Comparison of ENCODE assay signal across 7 mouse cellular contexts in genomic region chr7:4500892-4501471, GRCm38 (mm10). TPM values are rescaled to one million over a fixed set of nuclear protein-coding genes. Genes with fewer than 3 reads are reported as not detected.
DNase-seq lines count a peak whose midpoint lies in the region; ATAC-seq lines count a peak whose summit lies in the region.

No protein-coding gene starts in this region.

- under 1% methylated on average over 52 of the region's 52 CpGs for WGBS in forebrain, embryonic 15.5 days
- WGBS in limb, embryonic 10.5 days = under 1% methylated on average over 52 of the region's 52 CpGs
- under 1% methylated on average over 52 of the region's 52 CpGs for WGBS in midbrain, embryonic 10.5 days

- peaks cover 41% of the 10 kb centered on the region for H3K4me1 ChIP-seq in forebrain, embryonic 15.5 days
- H3K4me1 ChIP-seq in limb, embryonic 10.5 days = peaks cover 26% of the 10 kb centered on the region
- peaks cover 44% of the 10 kb centered on the region for H3K4me1 ChIP-seq in midbrain, embryonic 10.5 days

- peak overlapping the region; percentile 81 for H3K4me3 ChIP-seq in forebrain, embryonic 15.5 days
- peak overlapping the region; percentile 95 for H3K4me3 ChIP-seq in limb, embryonic 10.5 days
- peak overlapping the region; percentile 96 for H3K4me3 ChIP-seq in midbrain, embryonic 10.5 days

- peak overlapping the region; percentile 91 for H3K27ac ChIP-seq in forebrain, embryonic 15.5 days (replicated peaks)
- peak overlapping the region; percentile 93 for H3K27ac ChIP-seq in limb, embryonic 10.5 days
- H3K27ac ChIP-seq in midbrain, embryonic 10.5 days (replicated peaks) = peak overlapping the region; percentile 94

- peak; percentile 53 for ATAC-seq in forebrain, embryonic 15.5 days (replicated peaks)
- peak; percentile 46 for ATAC-seq in inflammation-experienced regulatory T-cells, adult 6 months

- H3K27me3 ChIP-seq in forebrain, embryonic 15.5 days = no peaks in the 10 kb centered on the region
- H3K27me3 ChIP-seq in limb, embryonic 10.5 days (ENCODE audit: low read depth, poor library complexity, severe bottlenecking) = no peaks in the 10 kb centered on the region
- no peaks in the 10 kb centered on the region for H3K27me3 ChIP-seq in midbrain, embryonic 10.5 days (ENCODE audit: low read depth, poor library complexity, severe bottlenecking)

- peak; percentile 43 for DNase-seq in Muller cell, postnatal 12 days (ENCODE audit: inconsistent ontology term)
- peak; percentile 31 for DNase-seq in c-Kit-negative CD71-positive TER-119-positive erythroid progenitor cells, embryonic 14.5 days (ENCODE audit: low read depth, low spot score)
- peak; percentile 68 for DNase-seq in limb, embryonic 10.5 days (ENCODE audit: low spot score)
- peak; percentile 56 for DNase-seq in midbrain, embryonic 10.5 days (ENCODE audit: low spot score)
- peak; percentile 43 to 55 for DNase-seq in spleen, adult 18-20 months

- H3K9ac ChIP-seq in forebrain, embryonic 15.5 days (replicated peaks) = peak overlapping the region; percentile 77

- H3K9me3 ChIP-seq in forebrain, embryonic 15.5 days = no peaks in the 10 kb centered on the region
- no peaks in the 10 kb centered on the region for H3K9me3 ChIP-seq in limb, embryonic 10.5 days (replicated peaks)
- no peaks in the 10 kb centered on the region for H3K9me3 ChIP-seq in midbrain, embryonic 10.5 days (replicated peaks)

- H3K36me3 ChIP-seq in forebrain, embryonic 15.5 days = peaks cover 14% of the 10 kb centered on the region
- H3K36me3 ChIP-seq in limb, embryonic 10.5 days = peaks cover 21% of the 10 kb centered on the region
- peaks cover 20% of the 10 kb centered on the region for H3K36me3 ChIP-seq in midbrain, embryonic 10.5 days

- peak overlapping the region; percentile 61 for H3K4me2 ChIP-seq in forebrain, embryonic 15.5 days (replicated peaks)

RNA-seq across cellular contexts. Expression of gene Ppp1r12c, which starts 0.5 kb away (rescaled TPM):
- polyA plus RNA-seq in forebrain, embryonic 15.5 days (2015; fragmentation: Nextera tagmentation; extraction: Ambion mirVana) = 48.4 and 50.3 TPM in 2 replicates
- polyA plus RNA-seq in inflammation-experienced regulatory T-cells, adult 6 months (2017; shearing (Covaris generic)) = 10 to 100 TPM; 19.1 to 23.9 (median 19.4) TPM
- polyA plus RNA-seq in limb, embryonic 10.5 days (2016; fragmentation: Nextera tagmentation; extraction: Ambion mirVana) = 36.8 and 42.1 TPM in 2 replicates
- polyA plus RNA-seq in midbrain, embryonic 10.5 days (2016; fragmentation: Nextera tagmentation; extraction: Ambion mirVana) = 33.5 and 40.4 TPM in 2 replicates

RNA-seq across cellular contexts. Expression of gene Tnnt1, which starts 15.2 kb away (rescaled TPM):
- 2.5 and 2.6 TPM in 2 replicates for polyA plus RNA-seq in forebrain, embryonic 15.5 days (2015; fragmentation: Nextera tagmentation; extraction: Ambion mirVana)
- 1 to 10 TPM; 6.4 to 8.0 (median 6.9) TPM for polyA plus RNA-seq in inflammation-experienced regulatory T-cells, adult 6 months (2017; shearing (Covaris generic))
- 4.1 and 15.3 TPM in 2 replicates for polyA plus RNA-seq in limb, embryonic 10.5 days (2016; fragmentation: Nextera tagmentation; extraction: Ambion mirVana)
- 4.7 and 6.0 TPM in 2 replicates for polyA plus RNA-seq in midbrain, embryonic 10.5 days (2016; fragmentation: Nextera tagmentation; extraction: Ambion mirVana)

RNA-seq across cellular contexts. Expression of gene Tnni3, which starts 23.0 kb away (rescaled TPM):
- polyA plus RNA-seq in forebrain, embryonic 15.5 days (2015; fragmentation: Nextera tagmentation; extraction: Ambion mirVana) = 1.8 and 1.9 TPM in 2 replicates
- 1 to 10 TPM in 2 of 3 experiments, under 1 TPM in 1; 0.48 to 3.4 (median 1.4) TPM for polyA plus RNA-seq in inflammation-experienced regulatory T-cells, adult 6 months (2017; shearing (Covaris generic))
- polyA plus RNA-seq in limb, embryonic 10.5 days (2016; fragmentation: Nextera tagmentation; extraction: Ambion mirVana) = 2.6 and 3.1 TPM in 2 replicates
- polyA plus RNA-seq in midbrain, embryonic 10.5 days (2016; fragmentation: Nextera tagmentation; extraction: Ambion mirVana) = 2.0 and 2.3 TPM in 2 replicates

RNA-seq across cellular contexts. Expression of gene Dnaaf3, which starts 31.3 kb away (rescaled TPM):
- polyA plus RNA-seq in forebrain, embryonic 15.5 days (2015; fragmentation: Nextera tagmentation; extraction: Ambion mirVana) = 1.6 and 1.7 TPM in 2 replicates
- 1 to 10 TPM; 1.3 to 2.1 (median 1.3) TPM for polyA plus RNA-seq in inflammation-experienced regulatory T-cells, adult 6 months (2017; shearing (Covaris generic))
- polyA plus RNA-seq in limb, embryonic 10.5 days (2016; fragmentation: Nextera tagmentation; extraction: Ambion mirVana) = 2.1 and 4.2 TPM in 2 replicates
- polyA plus RNA-seq in midbrain, embryonic 10.5 days (2016; fragmentation: Nextera tagmentation; extraction: Ambion mirVana) = 1.8 and 2.2 TPM in 2 replicates

RNA-seq across cellular contexts. Expression of gene Eps8l1, which starts 40.5 kb away (rescaled TPM):
- 7.0 TPM in 2 replicates for polyA plus RNA-seq in forebrain, embryonic 15.5 days (2015; fragmentation: Nextera tagmentation; extraction: Ambion mirVana)
- polyA plus RNA-seq in inflammation-experienced regulatory T-cells, adult 6 months (2017; shearing (Covaris generic)) = 10 to 100 TPM in 2 of 3 experiments, 1 to 10 TPM in 1; 3.8 to 22.3 (median 12.5) TPM
- 2.7 and 5.4 TPM in 2 replicates for polyA plus RNA-seq in limb, embryonic 10.5 days (2016; fragmentation: Nextera tagmentation; extraction: Ambion mirVana)
- 2.9 and 3.4 TPM in 2 replicates for polyA plus RNA-seq in midbrain, embryonic 10.5 days (2016; fragmentation: Nextera tagmentation; extraction: Ambion mirVana)

Comparison
In these comparisons a context has a peak if more than half of its experiments do, and no peak if none do; other contexts are left out.
1. Peak in every context shown above with its lines: DNase-seq, ATAC-seq, H3K4me3 ChIP-seq and H3K27ac ChIP-seq.